Mouse (Mus musculus): ENCODE data around the gene Cel. TPM values are rescaled to one million over a fixed set of nuclear protein-coding genes. Genes with fewer than 3 reads are reported as not detected.

Gene Cel
- polyA plus RNA-seq, 2 experiments: 0.19 to 0.39 TPM

- 45% methylated on average over 4 of the region's 4 CpGs for WGBS (ENCODE audit: insufficient replicate concordance)
- no peaks in the 10 kb centered on the region for H3K4me1 ChIP-seq (replicated peaks; ENCODE audit: control insufficient read depth in 2 of 2, insufficient read depth in 2 of 2, low read length in 1 of 2)
- H3K9me3 ChIP-seq (ENCODE audit: control insufficient read depth, low read length): no peaks in the 10 kb centered on the region
- H3K9ac ChIP-seq (replicated peaks): no peak overlapping the region
- ATAC-seq (ENCODE audit: insufficient read depth) (no peak), DNase-seq (ENCODE audit: low read depth in 3 of 3, low spot score in 3 of 3) (no peak)
- H3K27ac ChIP-seq: no peak overlapping the region
- no peaks in the 10 kb centered on the region for H3K27me3 ChIP-seq (ENCODE audit: control insufficient read depth, insufficient read depth, low read length)
- H3K36me3 ChIP-seq (replicated peaks; ENCODE audit: control insufficient read depth, insufficient read depth, low read depth): no peaks in the 10 kb centered on the region
- no peak overlapping the region for H3K4me3 ChIP-seq (ENCODE audit: insufficient read depth in 1 of 2, low read depth in 2 of 2, low read length in 2 of 2)
- no peak overlapping the region for H3K4me2 ChIP-seq (ENCODE audit: low read depth)
- TF ChIP-seq EP300 (IDR thresholded peaks at IDR 0.05; ENCODE audit: low read depth) (no peak), CTCF (IDR thresholded peaks at IDR 0.05; ENCODE audit: low read depth) (no peak)
Observed at GRCm38 (mm10) chr2:28536166-28536565, 27.0 kb downstream of the Cel start.

GRCm38 (mm10) chr2:28535650-28536049, 27.6 kb downstream of the Cel start:
- no peak overlapping the region for H3K4me2 ChIP-seq (ENCODE audit: low read depth)
- WGBS (ENCODE audit: insufficient replicate concordance): 59% methylated on average over 7 of the region's 7 CpGs
- H3K36me3 ChIP-seq (replicated peaks; ENCODE audit: control insufficient read depth, insufficient read depth, low read depth): no peaks in the 10 kb centered on the region
- H3K4me3 ChIP-seq (ENCODE audit: insufficient read depth in 1 of 2, low read depth in 2 of 2, low read length in 2 of 2): no peak overlapping the region
- ATAC-seq (ENCODE audit: insufficient read depth): no peak
- no peaks in the 10 kb centered on the region for H3K4me1 ChIP-seq (replicated peaks; ENCODE audit: control insufficient read depth in 2 of 2, insufficient read depth in 2 of 2, low read length in 1 of 2)
- H3K9me3 ChIP-seq (ENCODE audit: control insufficient read depth, low read length): no peaks in the 10 kb centered on the region
- no peak for DNase-seq (ENCODE audit: low read depth in 3 of 3, low spot score in 3 of 3)
- H3K27ac ChIP-seq: no peak overlapping the region
- no peaks in the 10 kb centered on the region for H3K27me3 ChIP-seq (ENCODE audit: control insufficient read depth, insufficient read depth, low read length)
- H3K9ac ChIP-seq (replicated peaks): no peak overlapping the region
- no peak for TF ChIP-seq CTCF (IDR thresholded peaks at IDR 0.05; ENCODE audit: low read depth)
- no peak for TF ChIP-seq EP300 (IDR thresholded peaks at IDR 0.05; ENCODE audit: low read depth)

GRCm38 (mm10) chr2:28535263-28535540, 28.0 kb downstream of the Cel start:
- no peak overlapping the region for H3K4me2 ChIP-seq (ENCODE audit: low read depth)
- H3K27ac ChIP-seq: no peak overlapping the region
- TF ChIP-seq EP300 (IDR thresholded peaks at IDR 0.05; ENCODE audit: low read depth) (no peak), CTCF (IDR thresholded peaks at IDR 0.05; ENCODE audit: low read depth) (no peak)
- ATAC-seq (ENCODE audit: insufficient read depth) (no peak), DNase-seq (ENCODE audit: low read depth in 3 of 3, low spot score in 3 of 3) (no peak)
- H3K27me3 ChIP-seq (ENCODE audit: control insufficient read depth, insufficient read depth, low read length): no peaks in the 10 kb centered on the region
- H3K36me3 ChIP-seq (replicated peaks; ENCODE audit: control insufficient read depth, insufficient read depth, low read depth): no peaks in the 10 kb centered on the region
- H3K9ac ChIP-seq (replicated peaks): no peak overlapping the region
- no peaks in the 10 kb centered on the region for H3K9me3 ChIP-seq (ENCODE audit: control insufficient read depth, low read length)
- WGBS (ENCODE audit: insufficient replicate concordance): 57% methylated on average over 4 of the region's 4 CpGs
- no peaks in the 10 kb centered on the region for H3K4me1 ChIP-seq (replicated peaks; ENCODE audit: control insufficient read depth in 2 of 2, insufficient read depth in 2 of 2, low read length in 1 of 2)
- H3K4me3 ChIP-seq (ENCODE audit: insufficient read depth in 1 of 2, low read depth in 2 of 2, low read length in 2 of 2): no peak overlapping the region

GRCm38 (mm10) chr2:28534436-28535262, 28.6 kb downstream of the Cel start:
- Histone ChIP-seq H3K36me3 (replicated peaks; ENCODE audit: control insufficient read depth, insufficient read depth, low read depth) (no peaks in the 10 kb centered on the region), H3K9me3 (ENCODE audit: control insufficient read depth, low read length) (no peaks in the 10 kb centered on the region), H3K9ac (replicated peaks) (no peak overlapping the region), H3K27ac (no peak overlapping the region), H3K4me2 (ENCODE audit: low read depth) (no peak overlapping the region), H3K4me1 (replicated peaks; ENCODE audit: control insufficient read depth in 2 of 2, insufficient read depth in 2 of 2, low read length in 1 of 2) (no peaks in the 10 kb centered on the region), H3K4me3 (ENCODE audit: insufficient read depth in 1 of 2, low read depth in 2 of 2, low read length in 2 of 2) (no peak overlapping the region), H3K27me3 (ENCODE audit: control insufficient read depth, insufficient read depth, low read length) (no peaks in the 10 kb centered on the region)
- ATAC-seq (ENCODE audit: insufficient read depth) (no peak), DNase-seq (ENCODE audit: low read depth in 3 of 3, low spot score in 3 of 3) (no peak)
- TF ChIP-seq CTCF (IDR thresholded peaks at IDR 0.05; ENCODE audit: low read depth) (no peak), EP300 (IDR thresholded peaks at IDR 0.05; ENCODE audit: low read depth) (no peak)
- 53% methylated on average over 11 of the region's 11 CpGs for WGBS (ENCODE audit: insufficient replicate concordance)

GRCm38 (mm10) chr2:28533901-28534435, 29.2 kb downstream of the Cel start:
- no peaks in the 10 kb centered on the region for H3K4me1 ChIP-seq (replicated peaks; ENCODE audit: control insufficient read depth in 2 of 2, insufficient read depth in 2 of 2, low read length in 1 of 2)
- DNase-seq (ENCODE audit: low read depth in 3 of 3, low spot score in 3 of 3) (no peak), ATAC-seq (ENCODE audit: insufficient read depth) (no peak)
- no peak overlapping the region for H3K27ac ChIP-seq
- H3K36me3 ChIP-seq (replicated peaks; ENCODE audit: control insufficient read depth, insufficient read depth, low read depth): no peaks in the 10 kb centered on the region
- peak overlapping the region in 1 of 2 experiments; percentile 53; a peak in 1 of 4 replicates for H3K4me3 ChIP-seq (ENCODE audit: insufficient read depth in 1 of 2, low read depth in 2 of 2, low read length in 2 of 2)
- no peaks in the 10 kb centered on the region for H3K9me3 ChIP-seq (ENCODE audit: control insufficient read depth, low read length)
- WGBS (ENCODE audit: insufficient replicate concordance): 49% methylated on average over 7 of the region's 7 CpGs
- no peak overlapping the region for H3K9ac ChIP-seq (replicated peaks)
- TF ChIP-seq EP300 (IDR thresholded peaks at IDR 0.05; ENCODE audit: low read depth) (no peak), CTCF (IDR thresholded peaks at IDR 0.05; ENCODE audit: low read depth) (no peak)
- no peaks in the 10 kb centered on the region for H3K27me3 ChIP-seq (ENCODE audit: control insufficient read depth, insufficient read depth, low read length)
- peak overlapping the region; percentile 51 for H3K4me2 ChIP-seq (ENCODE audit: low read depth)

All from liver, embryonic 14.5 days (tissue).